ENCODE assay signal across 8 mouse cellular contexts in genomic region chrX:169996926-169997325, GRCm38 (mm10). TPM values are rescaled to one million over a fixed set of nuclear protein-coding genes. Genes with fewer than 3 reads are reported as not detected.
DNase-seq lines count a peak whose midpoint lies in the region; ATAC-seq and TF ChIP-seq lines count a peak whose summit lies in the region.
"Not testable (repeated sequence)": the region's sequence is repeated elsewhere in the genome, so short reads cannot be mapped to it uniquely, and the experiment has no call there.

No protein-coding gene starts in this region.

- 27% methylated on average over 46 of the region's 46 CpGs for WGBS in liver, embryonic 14.5 days (ENCODE audit: insufficient replicate concordance)
- WGBS in stomach, embryonic 14.5 days = 56% methylated on average over 46 of the region's 46 CpGs

- H3K9me3 ChIP-seq in liver, embryonic 14.5 days (ENCODE audit: control insufficient read depth, low read length) = peaks cover 10% of the 10 kb centered on the region
- peaks cover 52% of the 10 kb centered on the region for H3K9me3 ChIP-seq in stomach, embryonic 14.5 days (ENCODE audit: control insufficient read depth, low read depth, low read length)

- peak; percentile 96 for DNase-seq in 416B (ENCODE audit: low read depth)
- peak; percentile 83 for DNase-seq in adrenal gland, adult 2 months
- DNase-seq in embryo, embryonic 11.5 days (ENCODE audit: low read depth, low spot score) = peak; percentile 99
- DNase-seq in heart, adult 9 months (ENCODE audit: low spot score in 2 of 2) = peak; percentile 65 to 86
- peak; percentile 80 to 91 for DNase-seq in kidney, postnatal 25 days
- peak in 1 of 3 experiments; percentile 86 for DNase-seq in liver, embryonic 14.5 days (ENCODE audit: low read depth in 3 of 3, low spot score in 3 of 3)

- not testable (repeated sequence) for H3K36me3 ChIP-seq in liver, embryonic 14.5 days (replicated peaks; ENCODE audit: control insufficient read depth, insufficient read depth, low read depth); stomach, embryonic 14.5 days (ENCODE audit: control insufficient read depth, insufficient read depth, low read length)

- H3K4me1 ChIP-seq in liver, embryonic 14.5 days (replicated peaks; ENCODE audit: control insufficient read depth in 2 of 2, insufficient read depth in 2 of 2, low read length in 1 of 2); stomach, embryonic 14.5 days (ENCODE audit: control insufficient read depth, insufficient read depth, low read length): not testable (repeated sequence)

- peak; percentile 4 for ATAC-seq in liver, embryonic 14.5 days (ENCODE audit: insufficient read depth)
- ATAC-seq in neutrophil, adult 5-6 weeks (ENCODE audit: extremely low read depth, insufficient number of reproducible peaks, low FRiP score, poor library complexity, severe bottlenecking) = peak; percentile 35
- peak; percentile 28; the same call in 1 of the 2 replicates for ATAC-seq in stomach, embryonic 14.5 days (ENCODE audit: insufficient number of reproducible peaks, insufficient read depth, low FRiP score, low read depth)

- H3K4me2 ChIP-seq in liver, embryonic 14.5 days (ENCODE audit: low read depth) = peak overlapping the region; percentile 74
- H3K4me2 ChIP-seq in stomach, embryonic 14.5 days (replicated peaks; ENCODE audit: low read depth, low read length) = peak overlapping the region; percentile 62

- peak overlapping the region in 1 of 2 experiments; percentile 52; a peak in 2 of 4 replicates for H3K4me3 ChIP-seq in liver, embryonic 14.5 days (ENCODE audit: insufficient read depth in 1 of 2, low read depth in 2 of 2, low read length in 2 of 2)
- H3K4me3 ChIP-seq in stomach, embryonic 14.5 days (ENCODE audit: low read depth, low read length) = peak overlapping the region; percentile 34

- TF ChIP-seq EP300 in liver, embryonic 14.5 days (IDR thresholded peaks at IDR 0.05; ENCODE audit: low read depth) = not testable (repeated sequence)

- not testable (repeated sequence) for H3K9ac ChIP-seq in liver, embryonic 14.5 days (replicated peaks); stomach, embryonic 14.5 days (replicated peaks; ENCODE audit: low read depth, low read length)

- H3K27ac ChIP-seq in liver, embryonic 14.5 days; stomach, embryonic 14.5 days (ENCODE audit: low read length): not testable (repeated sequence)

- H3K27me3 ChIP-seq in liver, embryonic 14.5 days (ENCODE audit: control insufficient read depth, insufficient read depth, low read length); stomach, embryonic 14.5 days (ENCODE audit: control insufficient read depth, insufficient read depth, low read length): not testable (repeated sequence)

- not testable (repeated sequence) for TF ChIP-seq CTCF in liver, embryonic 14.5 days (IDR thresholded peaks at IDR 0.05; ENCODE audit: low read depth)

RNA-seq across cellular contexts. Expression of gene Gm21887, which starts 12.5 kb away (rescaled TPM):
- total RNA-seq in adrenal gland, adult 2 months (2021) = 100 to 1,000 TPM in 1 of 2 experiments, 10 to 100 TPM in 1; 67.4 to 241 TPM
- 957 and 2,016 TPM in 2 replicates for polyA plus RNA-seq in adrenal gland, adult 2 months (2012; rRNA removed)
- polyA plus RNA-seq in liver, embryonic 14.5 days (2012; rRNA removed) = 94.3 and 264 TPM in 2 replicates
- polyA plus RNA-seq in liver, embryonic 14.5 days (2014; fragmentation: Nextera tagmentation; extraction: Ambion mirVana) = 36.2 and 58.4 TPM in 2 replicates
- total RNA-seq in neutrophil, adult 5-6 weeks (2017) = 206 and 226 TPM in 2 replicates
- 236 and 294 TPM in 2 replicates for polyA plus RNA-seq in stomach, embryonic 14.5 days (2014; fragmentation: Nextera tagmentation; extraction: Ambion mirVana)
